Mouse (Mus musculus) embryonic fibroblast, embryonic 13.5 days (primary cell): ENCODE measurements around the gene Cdh23.

ENCODE experiments used
- CTCF ChIP-seq: IDR thresholded peaks from 2 replicates; pipeline ENCODE4 v1.5.1; 2011; ENCODE audit warnings: mild to moderate bottlenecking, control low read depth, low read length, moderate library complexity, borderline replicate concordance; ENCODE audit not compliant: insufficient read depth
- POLR2A ChIP-seq: IDR thresholded peaks from 2 replicates; pipeline ENCODE4 v1.6.1; 2011; ENCODE audit warnings: low read depth, mild to moderate bottlenecking, control low read depth, low read length, moderate library complexity

- TF ChIP-seq CTCF (no peak), POLR2A (no peak)
Observed at GRCm38 (mm10) chr10:60398051-60398814, 298.1 kb downstream of the Cdh23 start.
